Mouse (Mus musculus) embryo, embryonic 10.5 days (tissue): ENCODE measurements around the gene Spsb4.

ENCODE experiments used
- DNase-seq: peaks from one replicate; pipeline ENCODE4 v3.0.0-alpha.2; 2015; ENCODE audit warnings: low spot score

Gene Spsb4

DNA sequence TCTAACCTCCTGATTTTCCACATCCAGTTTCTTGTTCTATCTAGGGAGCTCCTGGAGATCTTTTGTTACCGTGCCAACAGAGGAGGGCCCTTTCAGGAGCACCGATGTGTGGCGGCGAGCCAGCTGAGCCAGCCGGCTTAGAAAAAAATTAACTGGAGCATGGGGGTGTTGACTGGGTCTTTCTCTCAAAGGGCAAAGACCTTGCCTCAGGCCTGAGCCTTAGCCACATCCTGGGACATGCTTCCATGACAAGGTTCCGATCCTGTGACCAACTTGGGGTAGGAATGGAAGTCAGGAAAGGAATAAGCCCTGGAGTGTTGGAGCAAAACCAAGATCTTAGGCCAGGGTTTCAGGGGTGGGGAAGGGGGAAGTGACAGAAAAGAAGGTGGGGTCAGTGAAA, 2.9 kb downstream of the Spsb4 start:
- peak; percentile 66 for DNase-seq

DNA sequence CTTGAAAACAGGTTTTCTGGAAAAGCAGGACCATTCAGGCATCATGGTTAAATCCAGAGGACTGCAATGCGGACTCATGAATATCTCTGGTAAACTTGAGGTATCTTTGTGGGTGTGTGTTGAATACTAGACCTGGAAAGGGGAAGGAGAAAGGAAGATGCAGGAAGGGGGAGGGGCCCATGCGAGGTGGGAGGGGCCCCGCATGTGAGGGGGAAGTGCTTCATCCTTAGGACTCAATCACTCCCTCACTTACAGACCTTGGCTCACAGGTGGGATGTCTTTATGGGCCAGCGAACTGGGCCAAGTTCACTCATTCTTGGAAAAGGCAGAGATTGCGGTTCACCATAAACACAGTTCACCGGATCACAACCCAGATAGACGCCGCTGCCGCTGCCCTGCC, 4.9 kb downstream of the Spsb4 start:
- no peak for DNase-seq

DNA sequence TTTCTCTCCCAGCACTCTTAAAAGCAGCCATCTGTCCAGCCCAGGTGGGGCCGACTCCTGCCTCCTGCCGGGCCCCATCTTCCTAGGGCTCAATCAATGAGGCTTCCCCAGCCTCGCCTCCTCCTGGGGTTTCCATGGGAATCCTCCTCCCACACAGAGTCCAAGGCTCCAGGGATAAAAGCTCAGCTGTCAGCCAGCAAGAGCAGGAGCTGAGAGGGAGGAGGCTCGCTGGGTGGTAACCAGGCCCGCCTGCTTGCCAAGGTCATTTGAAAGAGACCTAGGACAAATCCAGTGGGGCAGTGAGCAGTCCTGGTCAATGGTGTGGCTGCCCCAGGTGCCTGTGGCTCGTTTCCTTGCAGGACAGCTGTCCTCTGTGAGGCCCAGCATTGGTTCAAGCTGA, 5.5 kb downstream of the Spsb4 start:
- DNase-seq = peak; percentile 72

DNA sequence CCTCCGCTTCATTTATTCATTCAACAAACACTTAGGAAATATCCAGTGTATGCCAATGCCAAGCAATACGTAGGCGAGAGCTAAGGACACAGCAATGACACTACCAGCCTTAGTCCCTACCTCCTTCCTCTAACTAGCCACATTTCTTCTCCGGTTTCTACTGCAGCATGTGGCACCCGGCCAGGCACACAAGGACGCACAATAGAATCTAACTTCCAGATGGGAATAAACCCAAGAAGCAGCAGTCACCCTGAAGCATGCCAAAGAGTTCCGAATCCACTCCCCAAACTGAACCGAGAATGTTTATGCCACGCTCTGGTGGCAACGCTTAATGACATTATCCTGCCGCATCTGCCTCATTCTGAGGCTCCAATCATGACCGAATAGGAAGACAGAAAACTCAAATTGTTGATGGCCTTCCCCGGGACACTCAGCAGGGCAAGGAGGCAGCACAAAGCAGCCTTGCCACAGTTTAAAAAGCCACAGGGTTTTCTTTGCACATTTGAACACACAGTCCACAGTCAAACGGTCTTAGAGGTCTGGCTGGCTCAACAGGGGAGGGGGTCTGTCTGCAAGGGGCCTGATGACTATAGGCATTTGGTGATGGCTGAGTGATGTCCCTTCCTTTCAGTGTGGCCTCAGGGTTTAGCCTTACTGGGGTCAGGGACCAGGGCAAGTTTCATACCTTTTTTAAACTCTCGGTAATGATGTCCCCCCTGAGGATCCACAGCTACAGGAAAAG, 7.0 kb downstream of the Spsb4 start:
- DNase-seq = no peak

DNA sequence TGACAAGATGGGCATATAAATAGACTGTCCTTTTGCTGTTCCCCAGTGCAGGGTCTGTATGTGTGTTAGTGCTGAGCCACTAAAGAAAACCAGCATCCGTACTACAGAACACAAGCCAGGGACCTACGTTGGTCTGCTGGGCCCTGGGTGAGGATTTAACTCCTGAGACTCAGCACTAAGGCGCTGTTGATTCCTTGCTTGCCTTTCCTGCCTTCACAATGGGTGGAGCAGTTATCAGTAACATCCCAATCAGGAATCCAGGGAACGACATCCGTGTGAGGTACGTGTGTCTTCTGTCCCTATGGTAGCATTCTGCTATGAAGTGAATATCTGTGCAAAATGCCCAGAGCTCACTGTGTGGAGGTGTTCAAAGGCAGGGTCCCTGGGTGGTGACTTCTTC, 8.2 kb downstream of the Spsb4 start:
- DNase-seq = no peak

DNA sequence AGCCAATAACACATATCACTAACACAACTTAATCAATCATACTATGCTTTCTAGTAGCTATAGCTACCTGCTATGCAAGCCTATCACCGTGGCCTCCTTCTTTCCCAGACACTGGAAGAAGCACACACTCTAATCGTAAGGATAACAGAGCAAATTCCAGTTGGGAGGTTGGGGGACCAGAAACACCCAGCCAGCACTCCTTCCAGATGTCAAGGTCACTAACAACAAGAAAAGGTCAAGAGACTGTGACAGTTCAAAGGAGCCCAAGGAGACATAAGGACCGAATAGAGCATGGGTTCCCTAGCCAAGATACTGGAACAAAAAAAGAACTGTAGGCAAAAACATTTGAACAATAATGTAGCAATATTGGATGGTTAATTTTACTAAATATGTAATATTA, 13.9 kb downstream of the Spsb4 start:
- DNase-seq = peak; percentile 75

DNA sequence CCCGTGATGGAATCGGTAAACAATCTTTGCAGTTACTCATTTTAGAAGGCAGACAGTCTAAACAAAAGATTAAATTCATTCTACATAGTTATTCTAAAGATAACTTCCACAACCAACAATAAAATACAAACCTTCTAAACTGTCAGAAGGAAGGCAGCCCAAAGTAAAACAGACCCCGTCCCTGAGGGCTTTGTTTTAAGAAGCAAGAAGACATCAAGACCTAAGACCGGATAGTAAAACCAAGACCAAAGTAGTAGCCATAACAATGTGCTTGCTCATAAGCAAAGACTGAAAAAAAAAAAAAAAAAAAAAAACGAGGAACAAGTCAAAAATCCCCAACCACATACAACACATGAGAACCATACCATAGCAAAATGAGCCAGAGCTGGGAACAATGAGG, 15.5 kb downstream of the Spsb4 start:
- DNase-seq = no peak

DNA sequence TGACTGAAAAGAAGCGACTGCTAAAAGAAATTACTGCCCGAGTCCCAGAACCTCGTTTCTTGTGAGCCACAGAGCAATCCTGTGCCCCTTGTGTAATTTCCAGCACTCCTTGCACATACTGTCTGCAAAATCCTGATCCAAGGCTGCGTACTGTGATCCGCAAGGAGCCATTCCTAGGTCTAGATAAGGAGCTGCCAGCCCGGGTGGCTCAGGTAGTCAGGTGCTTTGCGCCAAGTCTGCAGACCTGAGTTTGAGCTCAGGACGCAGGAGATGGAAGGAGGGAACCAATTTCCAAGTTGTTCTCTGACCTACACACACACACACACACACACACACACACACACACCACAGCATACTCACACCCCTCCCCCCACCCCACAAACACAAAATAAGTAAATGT, 16.0 kb downstream of the Spsb4 start:
- DNase-seq = no peak

DNA sequence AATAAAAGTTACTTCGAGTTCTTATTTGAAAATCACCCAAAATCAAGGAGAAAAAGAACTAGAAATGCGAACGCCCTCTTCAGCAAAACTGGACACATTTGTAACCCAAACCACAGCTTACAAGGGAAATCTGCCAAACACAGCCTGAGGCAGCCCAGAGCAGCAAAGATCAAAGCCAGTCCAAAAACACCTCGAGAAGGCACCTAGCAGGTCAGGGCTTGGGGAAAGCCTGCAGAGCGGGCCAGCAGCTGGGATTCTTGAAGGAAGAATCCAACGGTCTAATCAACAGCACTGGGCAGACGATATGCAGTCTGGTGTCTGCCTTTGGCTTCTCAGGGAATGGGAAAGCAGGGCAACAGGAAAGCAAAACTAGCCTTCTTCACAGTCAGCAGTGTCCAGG, 16.6 kb downstream of the Spsb4 start:
- DNase-seq = no peak

DNA sequence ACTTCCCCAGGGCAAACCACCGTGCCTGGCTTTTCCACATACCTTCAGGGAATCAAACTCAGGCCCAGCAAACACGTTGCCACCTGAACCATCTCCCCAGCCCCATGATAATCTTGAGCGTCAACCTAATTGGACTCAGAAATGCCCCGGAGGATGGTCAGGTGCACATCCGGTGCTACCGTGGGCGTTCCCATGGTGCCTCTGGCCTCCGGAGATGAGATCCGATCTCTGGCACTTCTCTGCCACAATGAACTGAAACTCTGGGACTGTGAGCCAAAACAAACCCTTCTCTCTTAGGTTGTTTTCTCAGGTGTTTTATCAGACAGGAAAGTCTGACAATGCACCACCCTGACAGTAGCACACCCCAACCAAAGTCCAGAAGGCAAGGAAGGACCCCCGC, 17.2 kb downstream of the Spsb4 start:
- no peak for DNase-seq

DNA sequence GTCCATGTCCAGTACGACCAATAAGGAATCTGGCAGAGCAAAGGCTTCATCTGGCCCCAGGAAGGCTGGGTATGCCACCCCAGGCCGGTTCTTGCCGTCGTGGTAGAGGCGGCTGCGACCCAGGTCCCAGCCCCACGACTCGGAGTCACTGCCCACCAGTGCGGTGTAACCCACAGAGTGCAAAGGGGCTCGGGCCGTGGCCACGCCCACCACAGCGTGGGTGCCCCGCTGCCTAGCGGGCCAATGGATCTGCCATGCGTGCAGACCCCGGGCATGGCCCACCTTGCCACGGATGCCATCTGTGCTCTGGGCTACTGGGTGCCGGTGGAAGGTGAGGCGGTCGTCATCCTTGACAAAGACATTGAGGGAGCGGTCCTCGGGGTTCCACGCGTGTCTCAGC, 22.9 kb downstream of the Spsb4 start:
- no peak for DNase-seq

DNA sequence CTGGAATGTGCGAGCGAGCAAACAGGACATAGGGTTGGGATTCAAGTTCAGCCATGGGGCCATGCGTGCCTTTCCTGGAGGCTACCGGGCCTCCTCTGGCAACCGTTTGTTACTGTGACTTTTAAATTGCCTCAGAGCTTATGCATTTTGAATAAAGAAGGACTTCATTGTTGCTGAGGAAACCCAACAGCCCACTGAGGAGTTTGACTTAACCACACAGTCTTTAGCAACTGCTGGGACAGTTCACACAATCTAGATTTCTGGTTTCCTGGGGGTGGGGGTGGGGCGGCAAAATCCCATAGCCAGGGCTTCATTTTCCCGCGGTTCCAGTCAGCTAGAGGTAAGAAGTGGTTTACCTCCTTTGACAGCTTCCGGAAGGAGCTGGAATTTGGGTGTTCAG, 23.9 kb downstream of the Spsb4 start:
- DNase-seq = no peak

DNA sequence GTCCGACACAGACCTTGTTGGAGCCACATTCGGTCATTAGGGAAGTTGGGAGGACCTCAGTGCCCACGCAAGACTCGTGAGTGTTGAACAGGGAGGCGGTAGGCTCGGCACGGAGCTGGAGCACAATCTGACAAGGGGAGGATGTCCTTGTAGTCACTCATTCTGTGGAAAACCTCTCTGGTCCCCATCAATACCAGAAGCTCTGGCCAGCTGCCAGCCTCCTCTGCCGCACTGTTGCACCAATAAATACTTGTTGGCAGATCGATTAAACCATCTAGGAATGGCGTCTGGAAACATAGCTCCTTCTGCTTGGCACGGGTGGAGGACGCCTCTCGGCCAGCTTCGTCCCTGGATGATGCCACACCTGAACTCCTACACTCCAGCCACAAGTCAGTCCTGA, 27.5 kb downstream of the Spsb4 start:
- no peak for DNase-seq

DNA sequence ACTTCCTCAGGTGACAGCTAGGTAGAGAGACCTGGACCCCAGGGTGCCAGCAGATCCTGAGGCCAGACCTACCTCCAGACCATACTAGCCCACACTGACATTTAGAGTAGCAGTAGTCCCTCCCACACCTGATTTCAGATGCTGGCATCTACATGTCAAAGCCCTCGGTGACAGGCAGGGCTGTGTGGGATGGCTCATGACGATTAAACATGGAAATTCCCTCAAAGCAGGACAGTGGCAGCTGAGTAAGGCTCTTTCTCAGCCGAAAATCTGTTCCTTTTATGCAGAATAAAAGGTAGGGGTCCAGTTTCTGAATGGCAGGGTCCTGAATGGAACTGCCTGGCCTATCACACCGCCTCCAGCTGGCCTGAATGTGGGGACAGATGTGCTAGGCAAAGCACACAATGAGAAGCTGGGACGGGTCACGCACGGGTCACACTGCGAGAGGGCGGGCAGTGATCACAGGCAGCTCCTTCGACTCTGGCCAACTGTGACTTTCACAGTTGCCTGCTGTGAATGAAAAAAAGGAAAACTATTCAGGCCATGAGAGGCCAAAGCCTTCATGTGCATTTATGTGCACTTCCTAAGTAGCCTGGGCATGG, 29.2 kb downstream of the Spsb4 start:
- peak; percentile 93 for DNase-seq

DNA sequence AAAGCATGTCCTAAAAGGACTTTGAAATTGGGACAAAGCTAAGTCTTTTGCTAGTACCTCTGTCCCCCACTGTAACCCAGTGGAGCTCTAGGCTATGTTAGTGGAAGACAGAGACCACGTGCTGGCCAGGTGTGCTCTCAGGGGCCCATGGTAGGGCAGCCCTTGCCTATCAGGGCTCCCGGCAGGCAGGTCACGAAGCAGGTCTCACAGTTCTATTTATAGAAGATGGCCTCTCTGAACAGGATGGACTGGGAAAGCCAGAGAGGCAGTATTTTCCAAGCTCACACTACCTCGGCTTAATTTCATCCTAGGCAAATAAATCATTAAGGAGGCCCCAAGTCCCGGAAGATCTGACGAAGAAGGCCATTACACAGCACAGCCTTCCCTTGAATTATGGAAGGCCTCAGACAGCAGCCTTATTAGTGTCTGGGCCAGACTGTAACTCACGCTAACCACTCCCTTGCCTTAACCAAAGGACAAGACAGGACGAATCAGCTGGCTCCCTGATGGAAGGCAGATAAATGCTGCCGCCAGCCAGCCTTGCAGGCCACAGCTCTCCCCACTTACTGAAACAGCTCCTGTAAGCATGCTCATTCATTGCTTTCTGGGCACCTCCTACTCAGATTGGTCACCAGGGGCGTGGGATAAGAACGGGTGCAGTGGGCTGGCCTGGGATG, 31.7 kb downstream of the Spsb4 start:
- peak; percentile 66 for DNase-seq

DNA sequence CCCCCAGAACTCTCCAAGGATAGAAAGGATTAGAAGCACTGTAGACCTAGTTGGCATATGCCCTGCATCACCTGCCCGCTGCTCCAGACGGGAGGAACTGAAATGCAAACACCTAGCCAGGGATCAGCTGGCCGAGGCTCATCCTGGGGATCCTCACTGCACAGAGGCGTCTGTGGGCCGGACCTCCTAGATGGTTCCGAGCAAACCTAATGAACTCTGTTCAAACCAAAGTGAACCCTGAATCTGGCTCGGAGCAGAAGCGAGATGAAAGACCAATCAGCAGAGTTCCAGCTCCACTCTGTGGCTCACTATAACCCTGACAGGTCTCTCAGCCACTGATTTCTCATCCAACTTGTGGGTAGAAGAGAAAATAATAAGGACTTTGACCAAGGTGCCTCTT, 34.6 kb downstream of the Spsb4 start:
- no peak for DNase-seq

DNA sequence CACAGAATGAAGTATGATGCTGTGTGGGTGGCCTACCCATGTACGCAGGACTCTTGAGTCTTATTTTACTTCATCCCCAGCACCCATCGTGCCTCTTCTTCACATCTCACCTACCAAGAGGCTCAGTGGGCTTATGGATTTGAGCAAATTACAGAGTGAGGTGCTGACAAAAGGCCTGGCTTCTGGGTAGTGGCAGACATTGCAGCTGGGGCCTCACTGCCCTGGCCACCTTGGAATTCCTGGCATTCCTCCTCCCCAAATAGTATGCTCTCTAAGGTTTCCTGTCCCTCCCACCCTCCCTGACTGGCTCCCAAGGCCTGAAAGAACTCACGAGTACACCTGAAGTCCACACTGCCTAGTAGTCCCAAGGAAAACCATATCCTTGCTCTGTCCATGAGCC, 35.7 kb downstream of the Spsb4 start:
- no peak for DNase-seq

DNA sequence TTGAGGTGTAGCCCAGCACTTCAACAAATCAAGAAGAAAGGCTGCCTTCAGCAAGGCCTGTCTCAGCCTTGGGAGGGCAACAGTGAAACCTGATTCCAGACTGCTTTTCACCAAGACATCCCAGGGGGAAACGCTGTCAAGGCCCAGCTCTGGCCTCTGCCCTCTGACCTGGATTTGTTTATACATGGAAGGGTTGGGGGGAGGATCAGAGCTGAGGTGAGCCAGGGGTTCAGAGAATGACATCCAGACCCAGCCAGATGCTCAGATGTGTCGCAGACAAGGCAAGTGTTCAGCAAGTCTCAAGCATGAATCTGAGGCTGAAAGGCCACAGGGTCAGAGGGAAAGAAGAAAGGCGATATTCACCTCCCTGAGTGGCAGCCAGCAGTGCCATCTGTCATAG, 36.3 kb downstream of the Spsb4 start:
- DNase-seq = peak; percentile 97

DNA sequence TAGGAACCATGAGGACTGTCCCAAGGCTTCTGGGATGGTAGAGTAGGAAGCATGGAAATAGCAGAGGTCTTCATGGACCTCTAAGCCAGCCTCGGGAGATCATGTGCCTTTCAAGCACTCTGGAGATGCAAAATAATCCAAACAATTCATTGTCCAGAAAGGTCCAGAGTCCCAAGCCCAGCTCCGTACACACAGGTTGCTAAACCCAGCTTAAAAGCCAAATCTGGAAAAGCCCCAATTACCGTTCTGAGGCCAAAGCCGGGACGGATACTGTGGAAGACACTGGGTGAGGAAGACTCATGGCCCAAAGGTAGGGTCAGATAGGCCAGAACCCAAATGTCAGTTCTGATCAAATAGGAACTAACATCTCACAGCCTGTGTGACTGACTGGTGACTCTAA, 36.8 kb downstream of the Spsb4 start:
- DNase-seq = no peak

DNA sequence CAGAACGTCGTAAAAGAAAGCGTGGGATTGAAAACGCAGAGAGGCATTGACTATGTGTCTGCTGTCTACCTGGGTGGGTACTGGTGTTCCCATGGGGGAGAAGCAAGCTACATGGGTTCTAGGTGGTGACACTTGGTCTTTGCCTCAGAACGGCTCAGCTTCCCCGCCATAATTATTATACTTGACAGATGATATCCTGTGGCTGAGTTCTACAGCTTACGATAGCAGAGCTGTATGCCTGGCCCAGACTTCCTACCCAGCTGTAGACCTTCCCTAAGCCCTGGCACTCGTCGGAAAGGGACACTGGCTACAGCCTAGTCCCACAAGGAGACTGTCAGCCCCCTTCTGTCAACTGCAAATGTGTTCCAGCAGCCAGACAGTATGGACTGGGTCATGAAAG, 37.5 kb downstream of the Spsb4 start:
- DNase-seq = no peak

DNA sequence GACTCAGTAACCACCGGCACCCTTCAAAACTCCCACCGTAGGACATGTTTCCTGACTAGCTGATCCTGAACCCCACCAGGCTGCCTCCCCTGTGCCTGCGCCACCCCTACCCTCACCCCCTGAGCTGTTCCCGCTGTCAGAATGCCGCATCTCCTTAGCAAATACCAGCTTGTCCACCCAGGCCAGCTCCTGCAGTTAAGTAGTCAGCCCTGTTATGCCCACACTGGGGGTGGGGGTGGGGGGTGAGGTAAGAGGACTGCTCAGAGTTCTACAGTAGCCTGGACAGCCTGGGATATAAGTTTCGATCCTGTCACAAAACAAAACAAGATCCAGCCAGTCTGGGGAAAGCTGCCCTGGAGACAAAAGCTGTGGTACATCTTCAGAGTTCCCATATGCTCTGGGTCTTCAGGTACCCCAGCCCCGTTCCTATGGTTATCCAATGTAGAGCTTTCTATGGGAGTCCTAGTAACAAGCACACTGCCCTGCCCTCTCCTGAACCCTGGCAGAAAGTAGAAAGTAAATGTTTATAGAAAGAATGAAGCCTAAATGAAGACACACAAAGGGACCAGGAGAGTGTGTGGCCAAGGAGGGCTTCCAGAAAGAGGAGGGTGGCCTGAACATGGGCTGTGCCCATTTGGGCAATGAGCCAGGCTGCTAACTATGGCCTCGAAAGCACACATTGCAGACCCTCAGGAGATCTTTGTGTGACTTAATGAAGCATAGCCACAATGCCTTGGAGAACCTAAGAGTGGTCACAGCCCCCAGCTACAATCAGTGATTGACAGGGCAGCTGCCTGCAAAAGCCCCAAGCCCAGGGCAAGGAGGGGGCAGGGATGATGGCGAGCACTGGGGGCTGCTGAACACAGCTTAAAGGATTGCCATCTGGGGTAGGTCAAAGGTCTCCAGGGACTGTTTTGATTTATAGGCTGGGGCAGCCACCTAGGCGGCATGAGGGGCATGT, 38.3 kb downstream of the Spsb4 start:
- peak; percentile 97 for DNase-seq

DNA sequence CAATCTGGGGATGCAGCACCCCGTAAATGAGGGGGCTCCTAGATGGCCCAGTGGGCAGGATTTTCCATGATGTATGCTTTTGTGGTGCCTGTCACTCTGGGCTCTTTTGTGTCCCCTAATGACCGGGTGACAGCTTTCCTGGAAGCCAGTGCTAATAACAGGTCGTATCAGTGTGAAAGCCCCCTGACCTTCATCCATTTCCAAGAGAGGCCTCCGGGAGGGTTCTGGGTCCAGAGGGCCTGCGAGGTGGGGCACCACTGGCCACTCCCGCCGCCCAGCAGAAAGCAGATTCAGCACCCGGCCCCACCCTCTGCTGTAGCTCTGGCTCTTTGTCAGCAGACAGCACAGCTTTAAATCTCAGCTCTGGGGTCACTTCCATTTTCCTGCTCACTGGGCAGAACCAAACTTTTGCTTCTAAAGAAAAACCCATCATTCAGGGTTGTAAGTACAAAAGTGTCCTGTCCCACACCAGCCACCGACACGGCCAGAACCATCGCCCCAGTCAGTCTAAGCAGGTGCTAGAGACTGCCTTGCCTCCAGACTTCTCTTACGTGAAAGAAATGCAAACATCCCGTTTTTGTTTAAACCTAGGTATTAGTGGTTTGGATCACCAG, 39.1 kb downstream of the Spsb4 start:
- peak; percentile 69 for DNase-seq
